11 mouse cellular contexts compared by ENCODE assay signal in the genomic region with DNA sequence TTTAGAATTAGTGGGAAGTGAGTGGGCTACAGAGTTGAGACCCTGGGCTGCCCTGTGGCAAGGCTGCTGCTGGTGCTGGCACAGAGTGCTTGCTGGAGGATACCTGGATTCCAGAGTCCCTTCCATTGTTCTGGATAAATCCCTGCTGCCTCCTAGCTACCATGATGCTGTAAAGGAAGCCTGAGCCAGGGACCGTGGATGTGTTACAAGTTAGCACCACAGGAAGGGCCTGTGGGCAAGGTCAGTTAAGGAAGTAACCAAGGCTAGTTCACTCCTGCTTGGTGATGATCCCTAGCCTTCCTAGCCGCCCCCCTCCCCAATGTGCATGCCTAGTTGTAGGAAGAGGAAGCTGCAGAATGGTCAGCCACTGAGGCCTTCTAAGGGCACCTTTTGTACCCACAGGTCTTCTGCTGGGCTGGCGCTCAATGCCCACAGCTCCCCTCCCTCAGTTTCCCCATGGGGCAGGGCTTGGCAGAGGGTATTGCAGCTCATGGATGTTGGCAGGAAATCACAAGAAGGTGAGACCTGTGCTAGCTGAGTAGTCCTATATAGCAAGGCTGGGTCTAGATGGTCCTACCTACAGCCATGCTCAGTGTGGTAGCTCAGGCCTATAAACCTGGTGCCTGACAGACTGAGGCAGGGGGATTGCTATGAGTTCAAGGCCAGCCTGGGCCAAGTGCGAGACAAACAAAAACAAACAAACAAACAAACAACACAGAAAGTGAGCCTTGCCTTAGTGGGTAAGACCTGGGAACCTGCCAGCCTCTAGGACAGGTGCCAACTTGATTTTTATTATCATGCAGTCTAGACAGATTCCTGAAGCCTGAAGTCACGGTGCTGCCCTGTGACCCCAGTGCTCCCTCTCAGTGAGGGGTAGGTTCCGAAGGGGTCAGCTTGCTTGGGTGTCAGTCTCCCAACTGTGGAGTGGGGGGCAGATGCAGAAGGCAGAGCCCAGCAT. TPM values are rescaled to one million over a fixed set of nuclear protein-coding genes. Genes with fewer than 3 reads are reported as not detected.
DNase-seq lines count a peak whose midpoint lies in the region; ATAC-seq and TF ChIP-seq lines count a peak whose summit lies in the region.
"Had no signal": no experiment of that assay in that cellular context is flagged by ENCODE, and none has a peak within 500 bp of the region (broad histone marks: within the 10 kb centered on the region; RNA-seq: fewer than 3 reads in every experiment).

No protein-coding gene starts in this region.

- peak; percentile 48 for DNase-seq in left cerebral cortex, postnatal 4 days
- no peak for DNase-seq in left cerebral cortex, postnatal 14 days (ENCODE audit: low spot score in 2 of 2)
- no peak for DNase-seq in embryonic facial prominence, embryonic 11.5 days (ENCODE audit: low spot score)
- no peak for DNase-seq in liver, postnatal 0 days
- DNase-seq in cerebellum, postnatal 36 days: no peak
- DNase-seq: lung, embryonic 14.5 days; thymus, postnatal 36 days had no signal

- 53% methylated on average over 6 of the region's 6 CpGs for WGBS in embryonic facial prominence, embryonic 11.5 days
- WGBS in hindbrain, embryonic 16.5 days: 37% methylated on average over 5 of the region's 6 CpGs
- WGBS in neural tube, embryonic 14.5 days: 38% methylated on average over 6 of the region's 6 CpGs
- 68% methylated on average over 6 of the region's 6 CpGs for WGBS in liver, postnatal 0 days (ENCODE audit: insufficient replicate concordance)

- intact Hi-C loops in left cerebral cortex, postnatal 4 days (cut with DNase I): no loop called here
- intact Hi-C loops in left cerebral cortex, postnatal 14 days (cut with DNase I): no loop called here

- peak overlapping the region; percentile 5; the same call in 1 of the 2 replicates for H3K4me3 ChIP-seq in embryonic facial prominence, embryonic 11.5 days (ENCODE audit: low read depth, low read length)
- peak overlapping the region; percentile 45 for H3K4me3 ChIP-seq in hindbrain, embryonic 16.5 days (ENCODE audit: low read length)
- peak overlapping the region; percentile 39 for H3K4me3 ChIP-seq in neural tube, embryonic 14.5 days (ENCODE audit: low read depth, low read length)
- no peak overlapping the region for H3K4me3 ChIP-seq in liver, postnatal 0 days (ENCODE audit: low read depth, low read length)

- H3K27me3 ChIP-seq in embryonic facial prominence, embryonic 11.5 days (ENCODE audit: control insufficient read depth, insufficient read depth, low read length): no peaks in the 10 kb centered on the region
- no peaks in the 10 kb centered on the region for H3K27me3 ChIP-seq in hindbrain, embryonic 16.5 days (replicated peaks; ENCODE audit: control insufficient read depth, insufficient read depth, low read length)
- no peaks in the 10 kb centered on the region for H3K27me3 ChIP-seq in neural tube, embryonic 14.5 days (ENCODE audit: control insufficient read depth, insufficient read depth, low read length)
- H3K27me3 ChIP-seq in liver, postnatal 0 days (ENCODE audit: insufficient read depth, low read length): no peaks in the 10 kb centered on the region

- H3K4me1 ChIP-seq in embryonic facial prominence, embryonic 11.5 days (ENCODE audit: control insufficient read depth, insufficient read depth, low read length): peaks cover 4% of the 10 kb centered on the region
- H3K4me1 ChIP-seq in hindbrain, embryonic 16.5 days (ENCODE audit: control insufficient read depth, insufficient read depth, low read depth, low read length): peaks cover 82% of the 10 kb centered on the region
- H3K4me1 ChIP-seq in neural tube, embryonic 14.5 days (ENCODE audit: control insufficient read depth, insufficient read depth, low read length): peaks cover 75% of the 10 kb centered on the region
- peaks cover 47% of the 10 kb centered on the region for H3K4me1 ChIP-seq in liver, postnatal 0 days (ENCODE audit: insufficient read depth)

- H3K9ac ChIP-seq in embryonic facial prominence, embryonic 11.5 days (replicated peaks; ENCODE audit: low read length): peak overlapping the region; percentile 18
- H3K9ac ChIP-seq in hindbrain, embryonic 16.5 days (ENCODE audit: low read depth, low read length): peak overlapping the region; percentile 64
- peak overlapping the region; percentile 82 for H3K9ac ChIP-seq in neural tube, embryonic 14.5 days (replicated peaks; ENCODE audit: low read depth, low read length)
- H3K9ac ChIP-seq in liver, postnatal 0 days (replicated peaks): no peak overlapping the region
- H3K9ac ChIP-seq: lung, embryonic 14.5 days had no signal

- peak overlapping the region; percentile 13; the same call in 1 of the 2 replicates for H3K4me2 ChIP-seq in embryonic facial prominence, embryonic 11.5 days (ENCODE audit: low read depth, low read length)
- H3K4me2 ChIP-seq in hindbrain, embryonic 16.5 days (ENCODE audit: low read length): peak overlapping the region; percentile 52
- peak overlapping the region; percentile 81 for H3K4me2 ChIP-seq in neural tube, embryonic 14.5 days (ENCODE audit: low read depth, low read length)
- H3K4me2 ChIP-seq in liver, postnatal 0 days (ENCODE audit: low read depth, low read length): no peak overlapping the region
- H3K4me2 ChIP-seq: lung, embryonic 14.5 days had no signal

- no peak overlapping the region for H3K27ac ChIP-seq in embryonic facial prominence, embryonic 11.5 days (replicated peaks; ENCODE audit: low read depth, low read length)
- peak overlapping the region; percentile 89 for H3K27ac ChIP-seq in hindbrain, embryonic 16.5 days (ENCODE audit: low read depth, low read length)
- H3K27ac ChIP-seq in neural tube, embryonic 14.5 days (ENCODE audit: low read depth, low read length): peak overlapping the region; percentile 92
- H3K27ac ChIP-seq in liver, postnatal 0 days (ENCODE audit: low read depth): no peak overlapping the region

- ATAC-seq in embryonic facial prominence, embryonic 11.5 days (replicated peaks; ENCODE audit: insufficient number of reproducible peaks, low FRiP score, low TSS enrichment, low read depth): no peak
- ATAC-seq in hindbrain, embryonic 16.5 days: no peak
- ATAC-seq in neural tube, embryonic 14.5 days (ENCODE audit: low read depth): no peak
- ATAC-seq in frontal cortex, adult (ENCODE audit: low TSS enrichment): no peak
- ATAC-seq in liver, postnatal 0 days: no peak

- TF ChIP-seq EP300 in liver, postnatal 0 days (IDR thresholded peaks at IDR 0.05; ENCODE audit: low read depth): no peak

- no peaks in the 10 kb centered on the region for H3K36me3 ChIP-seq in embryonic facial prominence, embryonic 11.5 days (replicated peaks; ENCODE audit: control insufficient read depth, insufficient read depth, low read depth, low read length)
- no peaks in the 10 kb centered on the region for H3K36me3 ChIP-seq in hindbrain, embryonic 16.5 days (ENCODE audit: control insufficient read depth, insufficient read depth, low read length)
- H3K36me3 ChIP-seq in neural tube, embryonic 14.5 days (ENCODE audit: control insufficient read depth, insufficient read depth, low read length): no peaks in the 10 kb centered on the region
- H3K36me3 ChIP-seq in liver, postnatal 0 days (replicated peaks; ENCODE audit: insufficient read depth, low read length): peaks cover 6% of the 10 kb centered on the region

- no peak for TF ChIP-seq CTCF in liver, postnatal 0 days (IDR thresholded peaks at IDR 0.05; ENCODE audit: low read depth)

- no peaks in the 10 kb centered on the region for H3K9me3 ChIP-seq in embryonic facial prominence, embryonic 11.5 days (replicated peaks; ENCODE audit: control insufficient read depth, low read length)
- H3K9me3 ChIP-seq in hindbrain, embryonic 16.5 days (ENCODE audit: control insufficient read depth, low read length): no peaks in the 10 kb centered on the region
- no peaks in the 10 kb centered on the region for H3K9me3 ChIP-seq in neural tube, embryonic 14.5 days (ENCODE audit: control insufficient read depth, low read length)
- H3K9me3 ChIP-seq in liver, postnatal 0 days (ENCODE audit: low read length): no peaks in the 10 kb centered on the region

RNA-seq across cellular contexts. Expression of a gene that starts 20.3 kb away (rescaled TPM):
- total RNA-seq in left cerebral cortex, postnatal 4 days (2021): 1 to 10 TPM; 1.1 to 2.1 TPM
- total RNA-seq in left cerebral cortex, postnatal 14 days (2021): under 1 TPM; 0.68 to 0.89 TPM
- 2.0 and 3.2 TPM in 2 replicates for polyA plus RNA-seq in embryonic facial prominence, embryonic 11.5 days (2014; fragmentation: Nextera tagmentation; extraction: Ambion mirVana)
- polyA plus RNA-seq in hindbrain, embryonic 16.5 days (2015; fragmentation: Nextera tagmentation; extraction: Ambion mirVana): 1.2 and 1.3 TPM in 2 replicates
- polyA plus RNA-seq in neural tube, embryonic 14.5 days (2014; fragmentation: Nextera tagmentation; extraction: Ambion mirVana): 1.1 and 2.0 TPM in 2 replicates
- polyA plus RNA-seq in liver, postnatal 0 days (2015; fragmentation: Nextera tagmentation; extraction: Ambion mirVana): 8.9 and 9.6 TPM in 2 replicates

RNA-seq across cellular contexts. Expression of a gene that starts 22.6 kb away (rescaled TPM):
- 100 to 1,000 TPM; 125 to 153 TPM for total RNA-seq in left cerebral cortex, postnatal 4 days (2021)
- total RNA-seq in left cerebral cortex, postnatal 14 days (2021): 100 to 1,000 TPM in 1 of 2 experiments, 10 to 100 TPM in 1; 93.3 to 110 TPM
- polyA plus RNA-seq in embryonic facial prominence, embryonic 11.5 days (2014; fragmentation: Nextera tagmentation; extraction: Ambion mirVana): 31.4 and 33.2 TPM in 2 replicates
- polyA plus RNA-seq in hindbrain, embryonic 16.5 days (2015; fragmentation: Nextera tagmentation; extraction: Ambion mirVana): 112 and 135 TPM in 2 replicates
- 93.5 and 116 TPM in 2 replicates for polyA plus RNA-seq in neural tube, embryonic 14.5 days (2014; fragmentation: Nextera tagmentation; extraction: Ambion mirVana)
- 34.0 and 35.4 TPM in 2 replicates for polyA plus RNA-seq in liver, postnatal 0 days (2015; fragmentation: Nextera tagmentation; extraction: Ambion mirVana)

RNA-seq across cellular contexts. Expression of a gene that starts 57.7 kb away (rescaled TPM):
- 1 to 10 TPM; 2.7 to 3.0 TPM for total RNA-seq in left cerebral cortex, postnatal 4 days (2021)
- 1 to 10 TPM; 1.3 to 2.1 TPM for total RNA-seq in left cerebral cortex, postnatal 14 days (2021)
- polyA plus RNA-seq in embryonic facial prominence, embryonic 11.5 days (2014; fragmentation: Nextera tagmentation; extraction: Ambion mirVana): not detected in 2 replicates
- polyA plus RNA-seq in hindbrain, embryonic 16.5 days (2015; fragmentation: Nextera tagmentation; extraction: Ambion mirVana): 3.1 and 3.2 TPM in 2 replicates
- 0.61 and 0.88 TPM in 2 replicates for polyA plus RNA-seq in neural tube, embryonic 14.5 days (2014; fragmentation: Nextera tagmentation; extraction: Ambion mirVana)
- 0.21 and 0.28 TPM in 2 replicates for polyA plus RNA-seq in liver, postnatal 0 days (2015; fragmentation: Nextera tagmentation; extraction: Ambion mirVana)
- polyA plus RNA-seq: heart, embryonic 14.5 days; lung, embryonic 14.5 days had no signal

Comparison
In these comparisons a context has a peak if more than half of its experiments do, and no peak if none do; other contexts are left out.
1. H3K27ac ChIP-seq: peak in hindbrain, embryonic 16.5 days (single experiment) and neural tube, embryonic 14.5 days (single experiment); none in embryonic facial prominence, embryonic 11.5 days (single experiment) and liver, postnatal 0 days (single experiment).